Mouse (Mus musculus) neural tube, embryonic 14.5 days (tissue): ENCODE data around the gene Arhgap8. TPM values are rescaled to one million over a fixed set of nuclear protein-coding genes. Genes with fewer than 3 reads are reported as not detected.
"Not testable (repeated sequence)": the region's sequence is repeated elsewhere in the genome, so short reads cannot be mapped to it uniquely, and the experiment has no call there.

Source experiments
- ATAC-seq: fragments of 200-750 bp; cut with Nextera tagmentation; 2 replicates; pipeline ENCODE4 v1.8.0; 2017; ENCODE audit warnings: low read depth, mild to moderate bottlenecking, moderate TSS enrichment, moderate library complexity
- H3K27ac ChIP-seq: fragments of 300-500 bp; sonication (generic); 2 replicates; pipeline ENCODE4 v1.5.1; 2014; ENCODE audit warnings: low read depth, mild to moderate bottlenecking, control low read depth, low read length, moderate library complexity, mixed read lengths
- H3K27me3 ChIP-seq: fragments of 300-500 bp; sonication (generic); 2 replicates; pipeline ENCODE4 v1.6.1; 2014; ENCODE audit warnings: low read length; ENCODE audit not compliant: control insufficient read depth, insufficient read depth
- H3K36me3 ChIP-seq: fragments of 300-500 bp; sonication (generic); 2 replicates; pipeline ENCODE4 v1.6.1; 2014; ENCODE audit warnings: low read length, mixed read lengths; ENCODE audit not compliant: control insufficient read depth, insufficient read depth
- H3K4me1 ChIP-seq: fragments of 300-500 bp; sonication (generic); 2 replicates; pipeline ENCODE4 v1.6.1; 2014; ENCODE audit warnings: low read length; ENCODE audit not compliant: control insufficient read depth, insufficient read depth
- H3K4me2 ChIP-seq: fragments of 300-500 bp; sonication (generic); 2 replicates; pipeline ENCODE4 v1.6.1; 2014; ENCODE audit warnings: mild to moderate bottlenecking, low read depth, low read length, control low read depth
- H3K4me3 ChIP-seq: fragments of 300-500 bp; sonication (generic); 2 replicates; pipeline ENCODE4 v1.5.1; 2014; ENCODE audit warnings: low read depth, low read length, control low read depth, mixed read lengths
- H3K9ac ChIP-seq: fragments of 300-500 bp; sonication (generic); replicated peaks from 2 replicates; pipeline ENCODE4 v1.6.1; 2014; ENCODE audit warnings: low read depth, mild to moderate bottlenecking, control low read depth, low read length, mixed read lengths
- H3K9me3 ChIP-seq: fragments of 300-500 bp; sonication (generic); 2 replicates; pipeline ENCODE4 v1.6.1; 2016; ENCODE audit warnings: low read length; ENCODE audit not compliant: control insufficient read depth
- WGBS: fragments of 180-500 bp; shearing (Covaris S2); extraction: QIAGEN DNeasy Blood & Tissue Kit; methylation state at CpG from one replicate; pipeline ENCODE4 v1.1.7; 2014; 5-methylcytosine and 5-hydroxymethylcytosine counted together
- polyA plus RNA-seq: library from polyadenylated mRNA; unstranded; fragments of >200 nt; fragmentation: Nextera tagmentation; extraction: Ambion mirVana; gene quantifications from 2 replicates; pipeline ENCODE4 v1.2.1, GENCODE M21; 2014

The Arhgap8 gene
- polyA plus RNA-seq, 1 experiment from 2014 or later: 2.5 TPM

DNA sequence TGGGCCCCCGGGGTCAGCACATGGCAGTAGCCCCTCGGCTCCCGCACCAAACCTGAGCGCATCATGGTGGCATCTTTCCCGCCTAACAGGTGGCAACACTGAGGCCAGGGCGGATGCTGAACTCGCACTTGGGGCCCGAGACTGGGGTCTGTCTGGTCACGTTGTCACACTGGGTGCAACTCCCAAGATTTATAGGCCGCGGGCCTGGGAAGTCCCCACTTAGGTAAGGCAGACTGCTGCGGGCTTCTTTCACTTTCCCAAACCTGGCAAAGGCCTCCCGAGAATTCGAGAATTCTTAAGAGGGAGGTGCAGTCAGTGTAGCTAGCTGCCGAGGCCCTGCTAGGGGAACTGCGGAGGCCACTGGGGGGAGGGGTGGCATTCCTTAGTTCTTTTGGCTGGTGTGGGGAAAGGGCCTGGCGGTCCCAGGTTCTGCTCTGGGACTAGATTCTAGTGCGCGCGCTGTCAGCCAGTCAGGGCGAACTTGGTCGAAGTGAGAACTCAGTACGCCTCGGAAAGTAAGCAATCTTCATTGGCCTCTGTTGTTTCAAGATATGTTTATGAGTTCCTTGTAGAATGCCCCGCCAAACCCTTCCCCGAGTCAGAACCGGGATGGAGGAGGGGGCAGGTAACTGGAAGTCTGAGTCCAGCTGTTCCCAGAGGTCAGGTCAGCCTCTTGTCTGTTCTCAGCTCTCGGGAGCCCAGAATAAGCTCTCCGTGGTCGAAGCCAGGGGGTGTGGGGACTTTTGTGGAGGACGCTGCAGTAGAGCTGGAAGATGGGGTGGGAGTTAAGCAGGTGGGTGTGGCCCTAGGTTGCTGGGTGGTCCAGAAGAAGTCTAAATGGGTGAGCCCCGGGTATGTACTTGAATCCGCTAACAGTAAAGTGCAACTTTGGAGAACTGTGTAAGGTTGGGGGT lies 696 bp downstream of the Arhgap8 start:
- Histone ChIP-seq H3K9ac (no peak overlapping the region), H3K4me3 (no peak overlapping the region), H3K27me3 (peaks cover 15% of the 10 kb centered on the region), H3K4me2 (peak overlapping the region; percentile 36; the same call in 1 of the 2 replicates), H3K4me1 (no peaks in the 10 kb centered on the region), H3K36me3 (no peaks in the 10 kb centered on the region), H3K27ac (no peak overlapping the region), H3K9me3 (no peaks in the 10 kb centered on the region)
- WGBS: 9% methylated on average over 33 of the region's 33 CpGs
- ATAC-seq: no peak

DNA sequence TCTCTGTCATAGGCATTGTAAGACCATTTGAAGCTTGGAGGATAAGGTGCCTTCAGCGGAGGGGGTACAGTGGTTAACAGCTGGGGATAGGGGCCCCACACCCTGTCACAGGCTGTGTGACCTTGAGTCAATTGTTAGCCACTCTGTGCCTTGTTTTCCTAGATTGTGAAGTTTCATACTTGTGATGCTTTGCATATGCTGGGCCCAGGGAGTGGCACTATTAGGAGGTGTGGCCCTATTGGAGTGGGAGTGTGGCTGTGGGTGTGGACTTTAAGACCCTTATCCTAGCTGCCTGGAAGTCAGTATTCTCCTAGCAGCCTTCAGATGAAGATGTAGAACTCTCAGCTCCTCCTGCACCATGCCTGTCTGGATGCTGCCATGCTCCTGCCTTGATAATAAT lies 3.8 kb downstream of the Arhgap8 start:
- not testable (repeated sequence) for H3K4me1 ChIP-seq, H3K4me3 ChIP-seq, H3K36me3 ChIP-seq, H3K4me2 ChIP-seq, H3K9me3 ChIP-seq, ATAC-seq, H3K27ac ChIP-seq, H3K9ac ChIP-seq
- peaks cover 15% of the 10 kb centered on the region for H3K27me3 ChIP-seq
- WGBS: 96% methylated on average over 1 of the region's 1 CpGs

DNA sequence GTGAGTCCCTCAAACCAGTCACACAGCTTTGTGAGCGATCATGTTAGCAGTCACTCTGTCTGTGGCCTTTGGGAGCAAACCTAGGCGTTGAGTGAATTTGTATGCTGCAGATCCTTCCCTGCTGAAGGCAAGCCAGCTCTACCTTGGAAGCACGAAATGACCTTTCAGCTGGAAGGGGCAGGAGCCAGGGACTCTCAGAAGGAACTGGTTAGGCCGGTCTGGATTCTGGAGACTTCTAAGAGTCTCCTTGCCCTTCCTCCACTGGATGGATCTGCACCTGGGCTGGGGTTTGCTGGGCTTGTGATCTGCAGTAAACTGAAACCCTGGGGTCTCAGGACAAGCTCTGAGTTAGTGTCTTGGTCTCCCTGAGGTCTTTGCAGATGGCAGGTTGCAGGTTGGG lies 4.3 kb downstream of the Arhgap8 start:
- Histone ChIP-seq H3K36me3 (no peaks in the 10 kb centered on the region), H3K27ac (no peak overlapping the region), H3K4me2 (no peak overlapping the region), H3K4me3 (no peak overlapping the region), H3K27me3 (peaks cover 15% of the 10 kb centered on the region), H3K9ac (no peak overlapping the region), H3K9me3 (no peaks in the 10 kb centered on the region), H3K4me1 (0 out of 2 replicates have a peak, but pooled peaks cover 5% of the 10 kb centered on the region)
- WGBS: 70% methylated on average over 4 of the region's 4 CpGs
- no peak for ATAC-seq

DNA sequence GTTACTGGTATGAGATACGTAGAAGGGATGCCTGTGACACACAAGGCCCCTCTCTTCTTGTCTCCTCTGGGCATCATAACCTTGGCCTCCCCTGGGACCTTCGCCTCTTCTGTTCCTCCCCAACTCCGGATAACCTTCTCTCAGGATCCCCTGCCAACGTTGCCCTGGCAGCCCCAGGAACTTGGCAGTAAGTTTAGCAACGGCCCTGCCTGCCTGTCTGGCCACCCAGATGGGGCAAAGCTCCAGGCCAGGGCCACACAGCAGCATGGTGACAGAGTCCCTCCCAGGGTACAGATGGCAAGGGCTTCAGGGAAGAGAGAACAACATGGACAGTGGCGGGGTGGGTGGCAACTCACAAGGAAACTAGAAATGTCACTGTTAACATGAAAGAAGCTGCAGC lies 9.8 kb downstream of the Arhgap8 start:
- WGBS: 63% methylated on average over 6 of the region's 6 CpGs
- Histone ChIP-seq H3K4me1 (0 out of 2 replicates have a peak, but pooled peaks cover 10% of the 10 kb centered on the region), H3K27me3 (no peaks in the 10 kb centered on the region), H3K4me2 (no peak overlapping the region), H3K36me3 (no peaks in the 10 kb centered on the region), H3K27ac (no peak overlapping the region), H3K9me3 (no peaks in the 10 kb centered on the region), H3K4me3 (no peak overlapping the region), H3K9ac (no peak overlapping the region)
- no peak for ATAC-seq

DNA sequence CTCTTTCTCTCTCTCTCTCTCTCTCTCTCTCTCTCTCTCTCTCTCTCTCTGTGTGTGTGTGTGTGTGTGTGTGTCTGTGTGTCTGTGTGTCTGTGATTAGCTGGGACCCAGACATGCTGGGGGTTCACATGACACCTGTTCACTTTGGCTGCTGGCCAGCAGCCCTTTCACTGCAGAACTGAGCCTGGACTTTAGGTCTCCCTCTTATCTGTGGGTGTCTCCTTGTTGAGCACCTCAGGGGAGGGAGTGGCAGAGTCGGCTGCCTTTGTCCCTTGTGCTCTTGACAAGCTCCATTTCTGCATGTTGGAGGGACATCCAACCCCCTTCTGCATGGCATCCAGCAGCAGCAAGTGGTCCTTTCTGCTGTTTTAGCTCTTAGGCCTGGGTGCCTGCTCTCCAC lies 11.0 kb downstream of the Arhgap8 start:
- Histone ChIP-seq H3K4me1 (0 out of 2 replicates have a peak, but pooled peaks cover 10% of the 10 kb centered on the region), H3K4me2 (no peak overlapping the region), H3K9me3 (no peaks in the 10 kb centered on the region), H3K4me3 (no peak overlapping the region), H3K36me3 (no peaks in the 10 kb centered on the region), H3K27me3 (no peaks in the 10 kb centered on the region), H3K27ac (no peak overlapping the region), H3K9ac (no peak overlapping the region)
- ATAC-seq: no peak
- 29% methylated on average over 1 of the region's 1 CpGs for WGBS

DNA sequence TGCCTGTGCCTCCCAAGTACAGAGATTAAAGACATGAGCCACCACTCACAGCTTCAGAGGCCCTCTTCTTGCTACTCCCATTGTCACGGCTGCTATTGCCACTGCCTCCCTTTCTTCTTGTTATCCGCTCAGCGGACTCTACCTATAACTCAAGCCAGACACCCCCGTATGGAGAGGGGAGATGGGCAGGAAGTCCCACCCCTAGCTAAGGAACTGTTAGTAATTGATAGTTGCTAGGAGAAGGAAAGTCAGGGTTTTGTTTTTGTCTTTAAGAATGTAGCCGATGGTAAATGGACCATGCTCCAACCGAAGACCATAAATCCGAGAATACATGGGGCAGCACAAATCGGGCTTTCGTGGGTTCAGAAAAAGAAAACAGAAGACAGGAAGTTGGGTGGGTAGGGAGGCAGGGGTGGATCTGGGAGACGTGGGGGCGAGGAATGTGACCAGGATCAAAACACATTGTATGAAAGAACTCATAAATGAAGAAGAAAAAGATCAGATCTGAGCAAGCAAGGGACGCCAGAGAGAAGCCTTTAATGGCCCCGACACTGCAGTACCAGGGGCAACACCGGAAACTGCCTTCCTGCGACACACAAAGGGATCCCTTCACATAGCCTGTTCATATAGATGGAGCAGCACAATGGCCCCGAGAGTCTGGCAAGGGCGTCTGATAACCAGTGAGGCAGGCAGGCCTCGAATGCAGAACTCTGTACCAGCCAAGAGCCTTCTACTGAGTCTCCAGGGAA lies 12.0 kb downstream of the Arhgap8 start:
- H3K27me3 ChIP-seq: no peaks in the 10 kb centered on the region
- H3K27ac ChIP-seq: peak overlapping the region; percentile 55
- H3K9ac ChIP-seq: no peak overlapping the region
- peak; percentile 61; the same call in 1 of the 2 replicates for ATAC-seq
- H3K4me2 ChIP-seq: no peak overlapping the region
- no peak overlapping the region for H3K4me3 ChIP-seq
- H3K36me3 ChIP-seq: no peaks in the 10 kb centered on the region
- H3K9me3 ChIP-seq: no peaks in the 10 kb centered on the region
- WGBS: 8% methylated on average over 18 of the region's 18 CpGs
- H3K4me1 ChIP-seq: 0 out of 2 replicates have a peak, but pooled peaks cover 14% of the 10 kb centered on the region

DNA sequence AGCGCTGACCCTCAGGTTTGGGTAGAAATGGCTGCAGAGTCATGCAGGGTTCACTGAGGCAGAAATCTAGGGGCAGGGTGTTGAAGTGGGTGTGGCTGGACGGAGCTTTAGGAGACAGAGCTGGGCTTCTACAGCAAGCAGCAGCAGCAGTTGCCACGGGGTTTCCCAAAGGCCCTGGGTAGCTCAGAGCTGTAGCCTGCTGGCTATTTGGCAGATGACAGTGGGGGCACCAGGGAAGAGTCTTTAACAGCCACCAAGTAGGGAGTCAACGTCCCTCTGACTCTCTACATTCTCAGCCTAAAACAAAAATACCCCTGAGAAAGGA lies 12.5 kb downstream of the Arhgap8 start:
- no peaks in the 10 kb centered on the region for H3K36me3 ChIP-seq
- H3K27me3 ChIP-seq: no peaks in the 10 kb centered on the region
- WGBS: 27% methylated on average over 4 of the region's 4 CpGs
- H3K27ac ChIP-seq: peak overlapping the region; percentile 55
- no peak overlapping the region for H3K4me2 ChIP-seq
- H3K9me3 ChIP-seq: no peaks in the 10 kb centered on the region
- H3K4me1 ChIP-seq: 0 out of 2 replicates have a peak, but pooled peaks cover 16% of the 10 kb centered on the region
- peak; percentile 20; the same call in 1 of the 2 replicates for ATAC-seq
- no peak overlapping the region for H3K4me3 ChIP-seq
- H3K9ac ChIP-seq: no peak overlapping the region

DNA sequence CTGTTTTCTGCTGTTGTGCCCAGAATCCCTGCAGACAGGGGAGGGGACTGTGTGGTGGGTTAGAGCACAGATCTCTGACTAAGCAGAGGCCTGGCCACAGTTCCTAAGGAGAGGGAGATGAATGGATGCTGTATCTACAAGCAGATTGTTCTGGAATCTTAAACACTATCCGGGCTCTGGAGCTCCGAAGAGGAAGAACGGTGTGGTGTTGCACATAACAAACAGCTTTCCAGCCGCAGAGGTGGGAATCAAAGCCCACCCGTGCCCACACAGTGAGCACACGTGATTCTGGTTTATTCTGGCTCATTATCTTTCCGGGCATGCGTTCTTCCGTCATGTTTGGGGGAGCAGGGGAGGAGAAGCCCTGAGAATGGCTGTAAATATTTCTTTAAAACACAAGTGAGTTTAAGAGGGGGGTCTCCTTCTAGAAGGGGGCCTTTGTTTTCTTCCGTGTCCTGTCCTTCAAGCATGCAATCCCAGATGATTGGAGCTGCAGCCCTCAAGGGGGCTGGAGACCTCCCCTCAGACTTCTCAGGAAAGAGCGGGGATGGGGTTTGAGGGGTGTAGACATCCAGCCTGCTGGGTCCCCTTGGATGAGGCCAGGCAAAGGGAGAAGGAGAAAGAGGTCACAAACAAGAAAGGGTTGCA lies 16.6 kb downstream of the Arhgap8 start:
- 23% methylated on average over 11 of the region's 11 CpGs for WGBS
- peak; percentile 60 for ATAC-seq
- H3K9me3 ChIP-seq: no peaks in the 10 kb centered on the region
- 0 out of 2 replicates have a peak, but pooled peaks cover 9% of the 10 kb centered on the region for H3K4me1 ChIP-seq
- H3K4me2 ChIP-seq: no peak overlapping the region
- H3K9ac ChIP-seq: no peak overlapping the region
- H3K27me3 ChIP-seq: no peaks in the 10 kb centered on the region
- no peak overlapping the region for H3K4me3 ChIP-seq
- H3K36me3 ChIP-seq: no peaks in the 10 kb centered on the region
- H3K27ac ChIP-seq: peak overlapping the region; percentile 29; the same call in 1 of the 2 replicates
